Mouse (Mus musculus): ENCODE measurements at regions not wholly inside any gene's neighbourhood (a gene's known extent, or its start where the extent isn't known, plus 50 kb on each side); places are given as distances from the start of the nearest gene placed in this dataset.

DNA sequence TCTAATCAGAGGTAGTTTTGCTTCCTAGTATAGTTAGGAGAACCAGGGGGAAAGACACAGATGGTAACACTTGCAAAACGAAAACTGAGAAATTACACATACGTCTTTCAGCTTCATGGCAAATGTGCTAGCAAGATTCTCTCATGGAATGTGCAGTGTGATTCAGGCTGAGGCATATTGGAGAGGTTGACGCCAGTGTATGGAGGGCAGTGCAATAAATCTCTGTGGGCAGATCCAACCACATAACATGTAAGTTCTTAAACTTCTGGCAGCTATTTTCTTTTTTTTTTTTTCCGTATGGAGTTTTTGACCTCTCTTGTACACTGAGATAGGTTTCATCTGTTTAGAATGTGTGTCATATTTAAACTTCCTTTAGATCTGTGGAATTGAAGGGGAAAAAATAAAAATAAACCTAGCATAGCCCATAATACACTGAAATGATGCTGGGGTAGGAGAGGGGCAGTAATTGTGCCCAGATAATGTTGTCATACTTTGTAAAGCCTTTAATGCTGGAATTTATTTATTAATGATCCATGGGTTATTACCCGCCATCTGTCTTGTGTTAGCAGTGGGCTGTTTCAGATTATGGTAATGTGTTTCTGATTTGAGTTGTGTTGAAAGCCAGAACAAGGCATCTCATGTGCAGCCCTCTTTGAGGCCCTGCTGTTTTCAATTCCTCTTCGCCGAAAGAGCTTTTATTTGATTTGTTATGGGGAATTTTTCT, 596.3 kb upstream of the Megf9 start:
- WGBS: 7% methylated on average over 7 of the region's 7 CpGs
- Histone ChIP-seq H3K4me3 (ENCODE audit: low read depth, low read length) (no peak overlapping the region), H3K9me3 (ENCODE audit: control insufficient read depth, low read length) (no peaks in the 10 kb centered on the region), H3K27me3 (ENCODE audit: control insufficient read depth, insufficient read depth, low read length) (no peaks in the 10 kb centered on the region), H3K36me3 (ENCODE audit: control insufficient read depth, insufficient read depth, low read length) (no peaks in the 10 kb centered on the region), H3K4me1 (ENCODE audit: control insufficient read depth, insufficient read depth, low read length) (peaks cover 5% of the 10 kb centered on the region; the same call in 1 of the 2 replicates), H3K4me2 (ENCODE audit: low read depth, severe bottlenecking) (no peak overlapping the region), H3K9ac (ENCODE audit: low read length) (no peak overlapping the region), H3K27ac (replicated peaks; ENCODE audit: low read depth, low read length) (no peak overlapping the region)
- DNase-seq (ENCODE audit: low spot score): peak; percentile 81
- peak; percentile 94 for ATAC-seq (ENCODE audit: insufficient number of reproducible peaks, low FRiP score, low TSS enrichment, low read depth)

GRCm38 (mm10) chr4:71129306-71129705, 594.5 kb upstream of the Megf9 start:
- ATAC-seq (ENCODE audit: insufficient number of reproducible peaks, low FRiP score, low TSS enrichment, low read depth): no peak
- Histone ChIP-seq H3K36me3 (ENCODE audit: control insufficient read depth, insufficient read depth, low read length) (no peaks in the 10 kb centered on the region), H3K4me1 (ENCODE audit: control insufficient read depth, insufficient read depth, low read length) (peaks cover 5% of the 10 kb centered on the region; the same call in 1 of the 2 replicates), H3K27me3 (ENCODE audit: control insufficient read depth, insufficient read depth, low read length) (no peaks in the 10 kb centered on the region), H3K9me3 (ENCODE audit: control insufficient read depth, low read length) (no peaks in the 10 kb centered on the region), H3K27ac (replicated peaks; ENCODE audit: low read depth, low read length) (no peak overlapping the region), H3K4me2 (ENCODE audit: low read depth, severe bottlenecking) (no peak overlapping the region), H3K4me3 (ENCODE audit: low read depth, low read length) (no peak overlapping the region), H3K9ac (ENCODE audit: low read length) (no peak overlapping the region)
- DNase-seq (ENCODE audit: low spot score): no peak
- 16% methylated on average over 1 of the region's 1 CpGs for WGBS
